Mouse (Mus musculus) G1E (cell line): ENCODE measurements around the gene Dtnbp1.

Experiments
- GATA1 ChIP-seq: IDR thresholded peaks from 2 replicates; pipeline ENCODE4 v1.6.1; 2012; ENCODE audit warnings: borderline replicate concordance, low read length, inconsistent platforms, mixed read lengths
- POLR2AphosphoS5 ChIP-seq: IDR thresholded peaks from 2 replicates; pipeline ENCODE4 v1.6.1; 2012; ENCODE audit warnings: low read depth, low read length, inconsistent platforms; ENCODE audit not compliant: insufficient replicate concordance

GRCm38 (mm10) chr13:45024821-45025220, 22.9 kb upstream of the Dtnbp1 start:
- TF ChIP-seq GATA1: no peak
- no peak for TF ChIP-seq POLR2AphosphoS5
